Mouse (Mus musculus) stomach, embryonic 15.5 days (tissue): Measurements from ENCODE around the gene Fbrsl1. TPM values are rescaled to one million over a fixed set of nuclear protein-coding genes. Genes with fewer than 3 reads are reported as not detected.

Experiments used
- ATAC-seq: fragments of 200-750 bp; cut with Nextera tagmentation; 2 replicates; pipeline ENCODE4 v1.8.0; 2017; ENCODE audit warnings: low read depth, moderate number of reproducible peaks, moderate TSS enrichment; ENCODE audit not compliant: insufficient read depth, low FRiP score
- H3K27ac ChIP-seq: fragments of 300-500 bp; sonication (generic); 2 replicates; pipeline ENCODE4 v1.5.1; 2015; ENCODE audit warnings: mild to moderate bottlenecking, inconsistent platforms
- H3K27me3 ChIP-seq: fragments of 300-500 bp; sonication (generic); replicated peaks from 2 replicates; pipeline ENCODE4 v1.6.1; 2015; ENCODE audit warnings: inconsistent platforms
- H3K36me3 ChIP-seq: fragments of 300-500 bp; sonication (generic); 2 replicates; pipeline ENCODE4 v1.6.1; 2015; ENCODE audit warnings: inconsistent platforms
- H3K4me1 ChIP-seq: fragments of 300-500 bp; sonication (generic); 2 replicates; pipeline ENCODE4 v1.6.1; 2015; ENCODE audit warnings: inconsistent platforms
- H3K4me2 ChIP-seq: fragments of 300-500 bp; sonication (generic); 2 replicates; pipeline ENCODE4 v1.6.1; 2015; ENCODE audit warnings: mild to moderate bottlenecking, inconsistent platforms
- H3K4me3 ChIP-seq: fragments of 300-500 bp; sonication (generic); replicated peaks from 2 replicates; pipeline ENCODE4 v1.5.1; 2015; ENCODE audit warnings: inconsistent platforms
- H3K9ac ChIP-seq: fragments of 300-500 bp; sonication (generic); 2 replicates; pipeline ENCODE4 v1.6.1; 2015; ENCODE audit warnings: inconsistent platforms
- H3K9me3 ChIP-seq: fragments of 300-500 bp; sonication (generic); 2 replicates; pipeline ENCODE4 v1.6.1; 2016; ENCODE audit warnings: inconsistent platforms
- WGBS: fragments of 180-500 bp; shearing (Covaris S2); methylation state at CpG from one replicate; pipeline ENCODE4 v1.1.7; 2015; 5-methylcytosine and 5-hydroxymethylcytosine counted together
- polyA plus RNA-seq: library from polyadenylated mRNA; unstranded; fragments of >200 nt; fragmentation: Nextera tagmentation; extraction: Ambion mirVana; gene quantifications from 2 replicates; pipeline ENCODE4 v1.2.1, GENCODE M21; 2015

Fbrsl1 gene
- polyA plus RNA-seq, 1 experiment from 2014 or later, result 11.1 TPM

GRCm38 (mm10) chr5:110424204-110424603, 24.1 kb downstream of the Fbrsl1 start:
- Histone ChIP-seq H3K4me3 (no peak overlapping the region), H3K9ac (no peak overlapping the region), H3K27ac (no peak overlapping the region), H3K9me3 (no peaks in the 10 kb centered on the region), H3K4me1 (no peaks in the 10 kb centered on the region), H3K27me3 (no peaks in the 10 kb centered on the region), H3K4me2 (no peak overlapping the region), H3K36me3 (no peaks in the 10 kb centered on the region)
- ATAC-seq, result no peak
- WGBS, result 83% methylated on average over 5 of the region's 5 CpGs

GRCm38 (mm10) chr5:110421393-110421792, 26.9 kb downstream of the Fbrsl1 start:
- H3K36me3 ChIP-seq, result no peaks in the 10 kb centered on the region
- H3K27me3 ChIP-seq, result no peaks in the 10 kb centered on the region
- no peak overlapping the region for H3K9ac ChIP-seq
- whole genome bisulfite sequencing, result 83% methylated on average over 6 of the region's 6 CpGs
- no peak for ATAC-seq
- no peaks in the 10 kb centered on the region for H3K4me1 ChIP-seq
- no peak overlapping the region for H3K4me3 ChIP-seq
- H3K9me3 ChIP-seq, result no peaks in the 10 kb centered on the region
- no peak overlapping the region for H3K4me2 ChIP-seq
- H3K27ac ChIP-seq, result no peak overlapping the region

- ATAC-seq, result no peak
- H3K36me3 ChIP-seq, result no peaks in the 10 kb centered on the region
- no peak overlapping the region for H3K4me2 ChIP-seq
- 68% methylated on average over 1 of the region's 1 CpGs for WGBS
- no peaks in the 10 kb centered on the region for H3K27me3 ChIP-seq
- H3K9ac ChIP-seq, result no peak overlapping the region
- H3K4me3 ChIP-seq, result no peak overlapping the region
- H3K27ac ChIP-seq, result no peak overlapping the region
- H3K9me3 ChIP-seq, result no peaks in the 10 kb centered on the region
- no peaks in the 10 kb centered on the region for H3K4me1 ChIP-seq
Measured at GRCm38 (mm10) chr5:110420950-110421349, 27.4 kb downstream of the Fbrsl1 start.

GRCm38 (mm10) chr5:110420201-110420600, 28.1 kb downstream of the Fbrsl1 start:
- no peaks in the 10 kb centered on the region for H3K36me3 ChIP-seq
- H3K27ac ChIP-seq, result no peak overlapping the region
- H3K4me2 ChIP-seq, result no peak overlapping the region
- H3K9me3 ChIP-seq, result no peaks in the 10 kb centered on the region
- H3K4me1 ChIP-seq, result no peaks in the 10 kb centered on the region
- no peak overlapping the region for H3K9ac ChIP-seq
- H3K4me3 ChIP-seq, result no peak overlapping the region
- 88% methylated on average over 4 of the region's 4 CpGs for WGBS
- ATAC-seq, result no peak
- H3K27me3 ChIP-seq, result no peaks in the 10 kb centered on the region

GRCm38 (mm10) chr5:110418523-110418911, 29.8 kb downstream of the Fbrsl1 start:
- WGBS, result 69% methylated on average over 1 of the region's 1 CpGs
- no peak overlapping the region for H3K9ac ChIP-seq
- H3K9me3 ChIP-seq, result no peaks in the 10 kb centered on the region
- ATAC-seq, result no peak
- no peak overlapping the region for H3K27ac ChIP-seq
- 0 out of 2 replicates have a peak, but pooled peaks cover 2% of the 10 kb centered on the region for H3K36me3 ChIP-seq
- H3K4me2 ChIP-seq, result no peak overlapping the region
- H3K27me3 ChIP-seq, result no peaks in the 10 kb centered on the region
- H3K4me3 ChIP-seq, result no peak overlapping the region
- no peaks in the 10 kb centered on the region for H3K4me1 ChIP-seq

- Histone ChIP-seq H3K27me3 (no peaks in the 10 kb centered on the region), H3K4me1 (no peaks in the 10 kb centered on the region), H3K9ac (no peak overlapping the region), H3K4me3 (no peak overlapping the region), H3K27ac (no peak overlapping the region), H3K9me3 (no peaks in the 10 kb centered on the region), H3K36me3 (0 out of 2 replicates have a peak, but pooled peaks cover 2% of the 10 kb centered on the region), H3K4me2 (no peak overlapping the region)
- 58% methylated on average over 14 of the region's 14 CpGs for WGBS
- no peak for ATAC-seq
Measured at GRCm38 (mm10) chr5:110417756-110418522, 30.4 kb downstream of the Fbrsl1 start.

- ATAC-seq, result no peak
Measured at GRCm38 (mm10) chr5:110416825-110417401, 31.4 kb downstream of the Fbrsl1 start.

GRCm38 (mm10) chr5:110415806-110416700, 32.2 kb downstream of the Fbrsl1 start:
- Histone ChIP-seq H3K4me1 (no peaks in the 10 kb centered on the region), H3K9ac (no peak overlapping the region), H3K27me3 (no peaks in the 10 kb centered on the region), H3K9me3 (no peaks in the 10 kb centered on the region), H3K36me3 (0 out of 2 replicates have a peak, but pooled peaks cover 2% of the 10 kb centered on the region), H3K4me2 (no peak overlapping the region), H3K4me3 (no peak overlapping the region), H3K27ac (no peak overlapping the region)
- ATAC-seq, result no peak
- 64% methylated on average over 13 of the region's 13 CpGs for WGBS

More at GRCm38 (mm10) chr5:110416825-110417401, 31.4 kb downstream of the Fbrsl1 start:
- H3K27me3 ChIP-seq, result no peaks in the 10 kb centered on the region
- H3K4me1 ChIP-seq, result no peaks in the 10 kb centered on the region
- no peak overlapping the region for H3K4me3 ChIP-seq
- H3K27ac ChIP-seq, result no peak overlapping the region
- 29% methylated on average over 7 of the region's 7 CpGs for WGBS
- H3K9ac ChIP-seq, result no peak overlapping the region
- 0 out of 2 replicates have a peak, but pooled peaks cover 2% of the 10 kb centered on the region for H3K36me3 ChIP-seq
- no peak overlapping the region for H3K4me2 ChIP-seq
- no peaks in the 10 kb centered on the region for H3K9me3 ChIP-seq

- Histone ChIP-seq H3K4me2 (no peak overlapping the region), H3K36me3 (0 out of 2 replicates have a peak, but pooled peaks cover 2% of the 10 kb centered on the region), H3K27ac (no peak overlapping the region), H3K9ac (no peak overlapping the region), H3K4me3 (no peak overlapping the region), H3K27me3 (no peaks in the 10 kb centered on the region), H3K9me3 (no peaks in the 10 kb centered on the region), H3K4me1 (no peaks in the 10 kb centered on the region)
- ATAC-seq, result no peak
- WGBS, result 68% methylated on average over 5 of the region's 5 CpGs
Measured at GRCm38 (mm10) chr5:110415022-110415421, 33.3 kb downstream of the Fbrsl1 start.

- ATAC-seq, result no peak
- no peaks in the 10 kb centered on the region for H3K9me3 ChIP-seq
- H3K4me1 ChIP-seq, result no peaks in the 10 kb centered on the region
- no peak overlapping the region for H3K4me2 ChIP-seq
- H3K27ac ChIP-seq, result no peak overlapping the region
- 0 out of 2 replicates have a peak, but pooled peaks cover 2% of the 10 kb centered on the region for H3K36me3 ChIP-seq
- no peaks in the 10 kb centered on the region for H3K27me3 ChIP-seq
- H3K9ac ChIP-seq, result no peak overlapping the region
- 80% methylated on average over 14 of the region's 14 CpGs for WGBS
- no peak overlapping the region for H3K4me3 ChIP-seq
Measured at GRCm38 (mm10) chr5:110413018-110413417, 35.3 kb downstream of the Fbrsl1 start.

GRCm38 (mm10) chr5:110410386-110410785, 37.9 kb downstream of the Fbrsl1 start:
- no peak overlapping the region for H3K27ac ChIP-seq
- WGBS, result 77% methylated on average over 5 of the region's 5 CpGs
- H3K4me3 ChIP-seq, result no peak overlapping the region
- H3K9me3 ChIP-seq, result no peaks in the 10 kb centered on the region
- ATAC-seq, result no peak
- no peaks in the 10 kb centered on the region for H3K4me1 ChIP-seq
- H3K36me3 ChIP-seq, result 0 out of 2 replicates have a peak, but pooled peaks cover 2% of the 10 kb centered on the region
- H3K27me3 ChIP-seq, result no peaks in the 10 kb centered on the region
- H3K4me2 ChIP-seq, result no peak overlapping the region
- no peak overlapping the region for H3K9ac ChIP-seq
